Mouse (Mus musculus) heart, embryonic 14.5 days (tissue): ENCODE results near the gene Farsa. TPM values are rescaled to one million over a fixed set of nuclear protein-coding genes. Genes with fewer than 3 reads are reported as not detected.

Source experiments
- ATAC-seq: fragments of 200-750 bp; cut with Nextera tagmentation; 2 replicates; pipeline ENCODE4 v1.8.0; 2017; ENCODE audit warnings: low read depth, moderate TSS enrichment; ENCODE audit not compliant: insufficient number of reproducible peaks, insufficient read depth, low FRiP score
- H3K27ac ChIP-seq, 2 experiments: fragments of 200-500 bp in 1 of 2; fragments of 300-500 bp in 1 of 2; sonication (generic) in 1 of 2; replicated peaks in 1 of 2; 2 replicates each; pipeline ENCODE4 v1.5.1; 2012 to 2014; ENCODE audit warnings: low read depth in 2 of 2, low read length in 2 of 2, control low read depth in 1 of 2, mild to moderate bottlenecking in 1 of 2, mixed read lengths in 1 of 2; ENCODE audit not compliant: control insufficient read depth in 1 of 2, insufficient read depth in 1 of 2
- H3K27me3 ChIP-seq: fragments of 300-500 bp; sonication (generic); 2 replicates; pipeline ENCODE4 v1.6.1; 2014; ENCODE audit warnings: mild to moderate bottlenecking, low read length, control low read depth; ENCODE audit not compliant: control insufficient read depth, insufficient read depth
- H3K36me3 ChIP-seq: fragments of 300-500 bp; sonication (generic); 2 replicates; pipeline ENCODE4 v1.6.1; 2014; ENCODE audit warnings: mild to moderate bottlenecking, control low read depth, low read length, mixed read lengths; ENCODE audit not compliant: control insufficient read depth, insufficient read depth
- H3K4me1 ChIP-seq, 2 experiments: fragments of 200-500 bp in 1 of 2; fragments of 300-500 bp in 1 of 2; sonication (generic) in 1 of 2; 2 replicates each; pipeline ENCODE4 v1.6.1; 2012 to 2014; ENCODE audit warnings: low read length in 2 of 2, control low read depth in 1 of 2, mixed read lengths in 1 of 2; ENCODE audit not compliant: control insufficient read depth in 2 of 2, insufficient read depth in 2 of 2
- H3K4me2 ChIP-seq: fragments of 300-500 bp; sonication (generic); 2 replicates; pipeline ENCODE4 v1.6.1; 2014; ENCODE audit warnings: mild to moderate bottlenecking, low read length
- H3K4me3 ChIP-seq, 2 experiments: fragments of 200-500 bp in 1 of 2; fragments of 300-500 bp in 1 of 2; sonication (generic) in 1 of 2; 2 replicates each; pipeline ENCODE4 v1.5.1; 2012 to 2014; ENCODE audit warnings: low read length in 2 of 2, mild to moderate bottlenecking in 2 of 2, control low read depth in 1 of 2, low read depth in 1 of 2, moderate library complexity in 1 of 2; ENCODE audit not compliant: control insufficient read depth in 1 of 2, insufficient read depth in 1 of 2
- H3K9ac ChIP-seq: fragments of 300-500 bp; sonication (generic); 2 replicates; pipeline ENCODE4 v1.6.1; 2014; ENCODE audit warnings: mild to moderate bottlenecking, low read length
- H3K9me3 ChIP-seq: fragments of 300-500 bp; sonication (generic); 2 replicates; pipeline ENCODE4 v1.6.1; 2016; ENCODE audit warnings: low read length, control low read depth; ENCODE audit not compliant: control insufficient read depth
- WGBS: fragments of 180-500 bp; shearing (Covaris S2); extraction: QIAGEN DNeasy Blood & Tissue Kit; methylation state at CpG from one replicate; pipeline ENCODE4 v1.1.7; 2014; 5-methylcytosine and 5-hydroxymethylcytosine counted together
- polyA plus RNA-seq: library from polyadenylated mRNA; unstranded; fragments of >200 nt; fragmentation: Nextera tagmentation; extraction: Ambion mirVana; gene quantifications from 2 replicates; pipeline ENCODE4 v1.2.1, GENCODE M21; 2014

The Farsa gene
- polyA plus RNA-seq, 1 experiment from 2014 or later, result 47.6 TPM

GRCm38 (mm10) chr8:84814240-84814554 lies 42.6 kb upstream of the Farsa start:
- WGBS, result 74% methylated on average over 11 of the region's 11 CpGs
- Histone ChIP-seq H3K27ac (no peak overlapping the region), H3K9me3 (no peaks in the 10 kb centered on the region), H3K4me2 (no peak overlapping the region), H3K9ac (no peak overlapping the region), H3K4me3 (no peak overlapping the region), H3K27me3 (peaks cover 13% of the 10 kb centered on the region), H3K36me3 (no peaks in the 10 kb centered on the region), H3K4me1 (peaks cover 0 to 15% of the 10 kb centered on the region in 2 experiments; a peak in 3 of 4 replicates)
- ATAC-seq, result no peak

- no peaks in the 10 kb centered on the region for H3K36me3 ChIP-seq
- 37% methylated on average over 19 of the region's 19 CpGs for WGBS
- no peak overlapping the region for H3K4me3 ChIP-seq
- no peaks in the 10 kb centered on the region for H3K9me3 ChIP-seq
- H3K27ac ChIP-seq, result no peak overlapping the region
- H3K4me2 ChIP-seq, result no peak overlapping the region
- peaks cover 0 to 15% of the 10 kb centered on the region in 2 experiments; a peak in 3 of 4 replicates for H3K4me1 ChIP-seq
- ATAC-seq, result no peak
- H3K9ac ChIP-seq, result no peak overlapping the region; the same call in 1 of the 2 replicates
- H3K27me3 ChIP-seq, result peaks cover 13% of the 10 kb centered on the region
These were observed 42.0 kb upstream of the Farsa start for GRCm38 (mm10) chr8:84814555-84815441.

GRCm38 (mm10) chr8:84815547-84815946 lies 41.2 kb upstream of the Farsa start:
- WGBS, result 10% methylated on average over 9 of the region's 9 CpGs
- H3K4me2 ChIP-seq, result no peak overlapping the region
- peaks cover 0 to 15% of the 10 kb centered on the region in 2 experiments; a peak in 3 of 4 replicates for H3K4me1 ChIP-seq
- ATAC-seq, result peak; percentile 54; the same call in 1 of the 2 replicates
- no peaks in the 10 kb centered on the region for H3K9me3 ChIP-seq
- no peak overlapping the region for H3K27ac ChIP-seq
- no peak overlapping the region; the same call in 1 of the 2 replicates for H3K9ac ChIP-seq
- H3K36me3 ChIP-seq, result no peaks in the 10 kb centered on the region
- peaks cover 13% of the 10 kb centered on the region for H3K27me3 ChIP-seq
- H3K4me3 ChIP-seq, result no peak overlapping the region

- no peak overlapping the region for H3K4me2 ChIP-seq
- H3K27me3 ChIP-seq, result peaks cover 12% of the 10 kb centered on the region
- no peak for ATAC-seq
- no peak overlapping the region for H3K27ac ChIP-seq
- H3K36me3 ChIP-seq, result no peaks in the 10 kb centered on the region
- no peaks in the 10 kb centered on the region for H3K9me3 ChIP-seq
- H3K9ac ChIP-seq, result no peak overlapping the region
- WGBS, result 69% methylated on average over 17 of the region's 17 CpGs
- H3K4me1 ChIP-seq, result peaks cover 0 to 11% of the 10 kb centered on the region in 2 experiments; a peak in 3 of 4 replicates
- H3K4me3 ChIP-seq, result no peak overlapping the region
These were observed 40.7 kb upstream of the Farsa start for GRCm38 (mm10) chr8:84816117-84816516.

GRCm38 (mm10) chr8:84822723-84823122 lies 34.1 kb upstream of the Farsa start, which contains the start of gene Dand5:
Gene Dand5, minus strand, starts transcription at chr8:84822823.
- Histone ChIP-seq H3K36me3 (no peaks in the 10 kb centered on the region), H3K9ac (no peak within 1 kb of the TSS), H3K4me1 (peaks cover 7 to 12% of the 10 kb centered on the region in 2 experiments), H3K27me3 (no peaks in the 10 kb centered on the region), H3K27ac (no peak within 1 kb of the TSS), H3K9me3 (no peaks in the 10 kb centered on the region), H3K4me3 (no peak within 1 kb of the TSS), H3K4me2 (peak within 1 kb of the TSS; percentile 52)
- ATAC-seq, result no peak
- whole genome bisulfite sequencing, result 17% methylated on average over 3 of the region's 3 CpGs

GRCm38 (mm10) chr8:84823653-84824052 lies 33.1 kb upstream of the Farsa start:
- Histone ChIP-seq H3K27me3 (no peaks in the 10 kb centered on the region), H3K27ac (no peak overlapping the region), H3K4me3 (no peak overlapping the region), H3K4me2 (peak overlapping the region; percentile 52), H3K9me3 (no peaks in the 10 kb centered on the region), H3K36me3 (no peaks in the 10 kb centered on the region), H3K4me1 (peaks cover 7 to 12% of the 10 kb centered on the region in 2 experiments), H3K9ac (no peak overlapping the region)
- ATAC-seq, result peak; percentile 74
- WGBS, result under 1% methylated on average over 18 of the region's 18 CpGs

- WGBS, result 67% methylated on average over 4 of the region's 4 CpGs
- Histone ChIP-seq H3K4me3 (no peak overlapping the region), H3K27ac (no peak overlapping the region), H3K9ac (no peak overlapping the region), H3K4me2 (no peak overlapping the region), H3K36me3 (no peaks in the 10 kb centered on the region), H3K4me1 (peaks cover 7 to 12% of the 10 kb centered on the region in 2 experiments), H3K27me3 (no peaks in the 10 kb centered on the region), H3K9me3 (no peaks in the 10 kb centered on the region)
- no peak for ATAC-seq
These were observed 31.2 kb upstream of the Farsa start for GRCm38 (mm10) chr8:84825636-84826035.
